Mouse (Mus musculus) heart, embryonic 11.5 days (tissue): ENCODE data around the gene Kctd17. TPM values are rescaled to one million over a fixed set of nuclear protein-coding genes. Genes with fewer than 3 reads are reported as not detected.

ENCODE experiments used
- ATAC-seq: fragments of 200-750 bp; cut with Nextera tagmentation; replicated peaks from 2 replicates; pipeline ENCODE4 v1.8.0; 2017; ENCODE audit warnings: moderate library complexity; ENCODE audit not compliant: insufficient number of reproducible peaks, low FRiP score, low TSS enrichment
- H3K27ac ChIP-seq: fragments of 300-500 bp; sonication (generic); 2 replicates; pipeline ENCODE4 v1.5.1; 2014; ENCODE audit warnings: mild to moderate bottlenecking, low read depth, low read length
- H3K27me3 ChIP-seq: fragments of 300-500 bp; sonication (generic); 2 replicates; pipeline ENCODE4 v1.6.1; 2014; ENCODE audit warnings: mild to moderate bottlenecking, low read length, mixed read lengths; ENCODE audit not compliant: control insufficient read depth, insufficient read depth
- H3K36me3 ChIP-seq: fragments of 300-500 bp; sonication (generic); 2 replicates; pipeline ENCODE4 v1.6.1; 2014; ENCODE audit warnings: mild to moderate bottlenecking, low read length, moderate library complexity, mixed read lengths; ENCODE audit not compliant: control insufficient read depth, insufficient read depth
- H3K4me1 ChIP-seq: fragments of 300-500 bp; sonication (generic); 2 replicates; pipeline ENCODE4 v1.6.1; 2014; ENCODE audit warnings: low read length; ENCODE audit not compliant: control insufficient read depth, insufficient read depth
- H3K4me2 ChIP-seq: fragments of 300-500 bp; sonication (generic); 2 replicates; pipeline ENCODE4 v1.6.1; 2014; ENCODE audit warnings: mild to moderate bottlenecking, moderate library complexity
- H3K4me3 ChIP-seq: fragments of 300-500 bp; sonication (generic); 2 replicates; pipeline ENCODE4 v1.5.1; 2014; ENCODE audit warnings: low read depth, low read length
- H3K9ac ChIP-seq: fragments of 300-500 bp; sonication (generic); 2 replicates; pipeline ENCODE4 v1.6.1; 2014; ENCODE audit warnings: mild to moderate bottlenecking, low read depth, low read length, moderate library complexity
- H3K9me3 ChIP-seq: fragments of 300-500 bp; sonication (generic); replicated peaks from 2 replicates; pipeline ENCODE4 v1.6.1; 2016; ENCODE audit warnings: low read length; ENCODE audit not compliant: control insufficient read depth
- WGBS: fragments of 180-500 bp; shearing (Covaris S2); extraction: QIAGEN DNeasy Blood & Tissue Kit; methylation state at CpG from one replicate; pipeline ENCODE4 v1.1.7; 2014; ENCODE audit not compliant: insufficient replicate concordance; 5-methylcytosine and 5-hydroxymethylcytosine counted together
- polyA plus RNA-seq: library from polyadenylated mRNA; unstranded; fragments of >200 nt; fragmentation: Nextera tagmentation; extraction: Ambion mirVana; gene quantifications from 2 replicates; pipeline ENCODE4 v1.2.1, GENCODE M21; 2014

Kctd17 gene
- polyA plus RNA-seq, 1 experiment from 2014 or later, result 16.8 TPM

GRCm38 (mm10) chr15:78436380-78437192, 8.2 kb downstream of the Kctd17 start:
- Histone ChIP-seq H3K4me2 (peak overlapping the region; percentile 58), H3K4me3 (peak overlapping the region; percentile 20), H3K36me3 (no peaks in the 10 kb centered on the region), H3K27ac (no peak overlapping the region), H3K9ac (peak overlapping the region; percentile 50), H3K27me3 (peaks cover 6% of the 10 kb centered on the region), H3K9me3 (no peaks in the 10 kb centered on the region), H3K4me1 (peaks cover 22% of the 10 kb centered on the region)
- 12% methylated on average over 28 of the region's 32 CpGs for WGBS
- peak; percentile 23; the same call in 1 of the 2 replicates for ATAC-seq

GRCm38 (mm10) chr15:78437237-78438017, 9.1 kb downstream of the Kctd17 start:
- Histone ChIP-seq H3K4me1 (peaks cover 22% of the 10 kb centered on the region), H3K9me3 (no peaks in the 10 kb centered on the region), H3K27me3 (peaks cover 6% of the 10 kb centered on the region), H3K27ac (peak overlapping the region; percentile 54), H3K9ac (peak overlapping the region; percentile 50; the same call in 1 of the 2 replicates), H3K4me3 (peak overlapping the region; percentile 20), H3K4me2 (peak overlapping the region; percentile 58), H3K36me3 (no peaks in the 10 kb centered on the region)
- 21% methylated on average over 23 of the region's 23 CpGs for WGBS
- ATAC-seq, result no peak; the same call in 1 of the 2 replicates

- WGBS, result 48% methylated on average over 4 of the region's 4 CpGs
- Histone ChIP-seq H3K4me3 (no peak overlapping the region), H3K27me3 (peaks cover 6% of the 10 kb centered on the region), H3K36me3 (no peaks in the 10 kb centered on the region), H3K9me3 (no peaks in the 10 kb centered on the region), H3K27ac (no peak overlapping the region; the same call in 1 of the 2 replicates), H3K4me1 (peaks cover 22% of the 10 kb centered on the region), H3K4me2 (no peak overlapping the region), H3K9ac (no peak overlapping the region)
- ATAC-seq, result no peak
Observed at GRCm38 (mm10) chr15:78438018-78438394, 9.6 kb downstream of the Kctd17 start.

DNA sequence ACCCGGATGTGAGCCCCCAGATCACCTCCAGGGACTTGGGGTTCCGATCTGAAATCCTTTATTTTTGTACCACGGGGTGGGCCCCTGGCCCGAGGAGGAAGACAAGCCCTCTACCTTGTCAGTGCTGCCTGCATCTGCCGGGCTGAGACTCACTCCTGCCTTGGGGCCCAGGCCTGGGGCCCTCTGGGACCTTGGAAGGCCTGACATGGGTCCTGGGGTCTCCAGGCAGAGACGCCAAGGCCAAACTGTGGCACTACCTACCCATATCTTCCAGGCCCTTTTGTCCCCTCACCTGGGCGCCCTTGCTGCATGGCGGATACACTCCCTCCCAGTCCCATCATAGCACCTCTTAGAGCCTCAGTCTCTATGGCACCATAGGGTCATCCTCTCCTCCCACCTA, 10.1 kb downstream of the Kctd17 start:
- peaks cover 23% of the 10 kb centered on the region for H3K4me1 ChIP-seq
- no peak for ATAC-seq
- H3K27ac ChIP-seq, result no peak overlapping the region
- no peaks in the 10 kb centered on the region for H3K36me3 ChIP-seq
- H3K4me3 ChIP-seq, result no peak overlapping the region
- no peaks in the 10 kb centered on the region for H3K9me3 ChIP-seq
- no peak overlapping the region for H3K4me2 ChIP-seq
- 57% methylated on average over 8 of the region's 8 CpGs for WGBS
- H3K27me3 ChIP-seq, result peaks cover 10% of the 10 kb centered on the region
- H3K9ac ChIP-seq, result no peak overlapping the region

- Histone ChIP-seq H3K27me3 (peaks cover 10% of the 10 kb centered on the region), H3K9me3 (no peaks in the 10 kb centered on the region), H3K4me2 (no peak overlapping the region), H3K36me3 (no peaks in the 10 kb centered on the region), H3K4me3 (no peak overlapping the region), H3K9ac (no peak overlapping the region), H3K4me1 (peaks cover 27% of the 10 kb centered on the region), H3K27ac (no peak overlapping the region)
- no peak for ATAC-seq
- 64% methylated on average over 9 of the region's 9 CpGs for WGBS
Observed at GRCm38 (mm10) chr15:78438973-78439372, 10.6 kb downstream of the Kctd17 start.

GRCm38 (mm10) chr15:78442231-78442630, 13.9 kb downstream of the Kctd17 start:
- Histone ChIP-seq H3K9me3 (no peaks in the 10 kb centered on the region), H3K4me1 (peaks cover 20% of the 10 kb centered on the region), H3K27me3 (peaks cover 4% of the 10 kb centered on the region; the same call in 1 of the 2 replicates), H3K27ac (no peak overlapping the region), H3K4me2 (no peak overlapping the region), H3K9ac (no peak overlapping the region), H3K36me3 (no peaks in the 10 kb centered on the region), H3K4me3 (no peak overlapping the region)
- WGBS, result 81% methylated on average over 19 of the region's 19 CpGs
- ATAC-seq, result no peak

DNA sequence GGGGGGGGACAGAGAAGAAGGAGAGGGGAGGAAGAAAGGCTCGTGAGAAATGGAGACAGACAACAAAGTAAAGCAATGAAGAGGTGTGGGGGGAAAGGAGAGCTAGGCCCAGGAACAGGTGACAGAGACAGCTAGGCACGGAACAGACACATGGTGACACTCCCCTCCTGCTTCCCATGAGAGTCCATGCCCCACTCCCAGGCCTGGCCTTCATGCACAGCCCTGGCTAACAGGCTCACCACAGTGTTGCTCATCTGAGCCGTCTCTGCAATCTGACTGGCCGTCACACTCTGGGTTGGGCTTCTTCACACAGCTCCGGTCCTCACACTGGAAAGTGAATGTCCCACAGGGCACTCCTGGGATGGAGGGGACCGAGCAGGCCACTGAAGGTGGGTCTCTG, 15.5 kb downstream of the Kctd17 start:
- ATAC-seq, result no peak
- Histone ChIP-seq H3K4me2 (no peak overlapping the region), H3K9ac (no peak overlapping the region), H3K9me3 (no peaks in the 10 kb centered on the region), H3K36me3 (no peaks in the 10 kb centered on the region), H3K4me3 (no peak overlapping the region), H3K27me3 (peaks cover 4% of the 10 kb centered on the region; the same call in 1 of the 2 replicates), H3K27ac (no peak overlapping the region), H3K4me1 (peaks cover 18% of the 10 kb centered on the region)
- 44% methylated on average over 6 of the region's 6 CpGs for WGBS

DNA sequence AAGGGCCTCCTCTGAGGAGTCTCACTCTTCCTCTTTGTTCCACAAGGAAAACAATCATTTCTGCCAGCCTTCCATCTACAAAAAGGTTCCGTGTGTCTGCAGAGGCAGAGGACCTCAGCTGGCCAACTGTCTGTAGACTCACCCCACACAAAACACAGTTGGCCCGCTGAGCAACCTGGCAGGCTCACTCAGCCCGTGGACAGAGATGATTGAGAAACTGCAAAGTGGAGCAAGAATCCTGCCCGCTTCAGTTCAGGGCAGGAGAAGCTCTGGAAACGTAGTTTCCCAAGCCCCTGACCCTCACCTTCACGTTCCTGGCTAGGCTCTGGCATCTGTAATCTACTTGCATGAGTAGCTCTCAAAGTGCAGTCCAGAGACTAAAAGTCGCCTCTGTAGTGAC, 18.8 kb downstream of the Kctd17 start:
- Histone ChIP-seq H3K9ac (no peak overlapping the region), H3K4me3 (no peak overlapping the region), H3K9me3 (no peaks in the 10 kb centered on the region), H3K36me3 (no peaks in the 10 kb centered on the region), H3K27ac (no peak overlapping the region), H3K4me2 (no peak overlapping the region), H3K4me1 (peaks cover 28% of the 10 kb centered on the region), H3K27me3 (peaks cover 4% of the 10 kb centered on the region; the same call in 1 of the 2 replicates)
- WGBS, result 40% methylated on average over 7 of the region's 7 CpGs
- ATAC-seq, result no peak
